Mouse (Mus musculus): ENCODE measurements around the gene Eda. TPM values are rescaled to one million over a fixed set of nuclear protein-coding genes. Genes with fewer than 3 reads are reported as not detected.

Gene Eda
- polyA plus RNA-seq, 1 experiment, result not detected

DNA sequence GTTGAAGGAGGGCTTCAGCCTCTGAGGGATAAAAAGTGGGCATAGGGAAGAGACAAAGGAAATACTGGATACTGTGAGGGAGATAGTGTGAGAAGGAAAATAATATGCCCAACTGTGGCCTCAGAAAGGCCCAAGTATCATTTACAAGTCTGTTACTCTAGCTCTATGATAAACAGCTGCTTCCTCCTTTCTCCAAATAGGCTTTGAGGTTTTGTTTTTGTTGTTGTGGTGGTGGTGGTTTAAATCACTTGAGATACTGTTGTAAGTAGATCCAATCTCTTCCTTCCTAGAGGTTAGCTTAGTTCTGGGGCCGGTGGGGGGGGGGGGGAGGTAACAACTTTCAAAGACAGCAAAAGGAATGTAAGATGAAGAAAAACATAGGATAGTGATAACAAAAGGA, 143.0 kb downstream of the Eda start:
- no peak for TF ChIP-seq POLR2A (IDR thresholded peaks at IDR 0.05; ENCODE audit: insufficient read depth, low read depth, low read length)
- TF ChIP-seq CTCF (IDR thresholded peaks at IDR 0.05; ENCODE audit: insufficient read depth, low read depth, low read length), result no peak
- no peak overlapping the region for H3K4me3 ChIP-seq (ENCODE audit: insufficient read depth, low read depth, low read length)
- no peak overlapping the region for H3K27ac ChIP-seq (ENCODE audit: insufficient read depth, low read depth, low read length)
- H3K4me1 ChIP-seq (ENCODE audit: control insufficient read depth, insufficient read depth, low read length), result no peaks in the 10 kb centered on the region
- 42% methylated on average over 1 of the region's 1 CpGs for WGBS

DNA sequence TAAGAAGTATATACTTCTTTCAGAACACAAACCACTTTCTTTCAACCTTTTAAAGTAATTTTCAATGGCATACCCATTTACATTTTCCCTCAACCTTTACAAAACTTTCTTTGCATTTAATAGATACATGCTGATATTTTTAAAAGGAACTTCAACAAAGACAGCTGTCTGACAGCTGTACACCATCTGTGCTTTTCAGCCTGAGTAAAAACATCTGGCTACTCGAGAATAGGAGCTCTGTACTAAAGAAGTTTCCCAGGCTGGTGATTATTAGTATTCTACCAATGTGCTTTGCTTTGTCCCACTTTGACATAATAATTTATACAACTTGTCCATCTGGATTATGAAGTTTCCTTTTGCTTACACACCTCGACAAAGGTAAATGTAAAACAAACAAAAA, 219.9 kb downstream of the Eda start:
- WGBS, result 46% methylated on average over 2 of the region's 2 CpGs
- H3K4me1 ChIP-seq (ENCODE audit: control insufficient read depth, insufficient read depth, low read length), result no peaks in the 10 kb centered on the region
- TF ChIP-seq CTCF (IDR thresholded peaks at IDR 0.05; ENCODE audit: insufficient read depth, low read depth, low read length), result no peak
- TF ChIP-seq POLR2A (IDR thresholded peaks at IDR 0.05; ENCODE audit: insufficient read depth, low read depth, low read length), result no peak
- no peak overlapping the region for H3K27ac ChIP-seq (ENCODE audit: insufficient read depth, low read depth, low read length)
- no peak overlapping the region for H3K4me3 ChIP-seq (ENCODE audit: insufficient read depth, low read depth, low read length)

DNA sequence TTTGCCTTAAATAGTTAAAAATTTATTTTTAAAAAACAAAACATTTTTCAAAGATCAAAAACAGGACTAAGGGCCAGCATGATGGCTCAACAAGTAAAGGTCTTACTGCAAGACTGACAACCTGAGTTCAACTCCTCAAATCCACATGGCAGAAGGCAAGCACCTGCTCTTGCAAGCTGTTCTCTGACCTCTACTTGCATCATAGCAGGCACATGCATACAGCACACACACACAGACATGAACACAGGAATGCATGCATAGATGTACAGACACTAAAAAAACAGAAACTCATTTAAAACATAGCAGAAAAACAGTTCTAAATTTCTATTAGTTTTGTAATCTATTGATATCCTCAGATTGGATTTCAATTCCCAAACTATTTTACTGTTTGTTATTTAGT, 338.2 kb downstream of the Eda start:
- Histone ChIP-seq H3K27ac (ENCODE audit: insufficient read depth, low read depth, low read length) (no peak overlapping the region), H3K4me1 (ENCODE audit: control insufficient read depth, insufficient read depth, low read length) (no peaks in the 10 kb centered on the region), H3K4me3 (ENCODE audit: insufficient read depth, low read depth, low read length) (no peak overlapping the region)
- TF ChIP-seq POLR2A (IDR thresholded peaks at IDR 0.05; ENCODE audit: insufficient read depth, low read depth, low read length), result no peak
- TF ChIP-seq CTCF (IDR thresholded peaks at IDR 0.05; ENCODE audit: insufficient read depth, low read depth, low read length), result no peak

DNA sequence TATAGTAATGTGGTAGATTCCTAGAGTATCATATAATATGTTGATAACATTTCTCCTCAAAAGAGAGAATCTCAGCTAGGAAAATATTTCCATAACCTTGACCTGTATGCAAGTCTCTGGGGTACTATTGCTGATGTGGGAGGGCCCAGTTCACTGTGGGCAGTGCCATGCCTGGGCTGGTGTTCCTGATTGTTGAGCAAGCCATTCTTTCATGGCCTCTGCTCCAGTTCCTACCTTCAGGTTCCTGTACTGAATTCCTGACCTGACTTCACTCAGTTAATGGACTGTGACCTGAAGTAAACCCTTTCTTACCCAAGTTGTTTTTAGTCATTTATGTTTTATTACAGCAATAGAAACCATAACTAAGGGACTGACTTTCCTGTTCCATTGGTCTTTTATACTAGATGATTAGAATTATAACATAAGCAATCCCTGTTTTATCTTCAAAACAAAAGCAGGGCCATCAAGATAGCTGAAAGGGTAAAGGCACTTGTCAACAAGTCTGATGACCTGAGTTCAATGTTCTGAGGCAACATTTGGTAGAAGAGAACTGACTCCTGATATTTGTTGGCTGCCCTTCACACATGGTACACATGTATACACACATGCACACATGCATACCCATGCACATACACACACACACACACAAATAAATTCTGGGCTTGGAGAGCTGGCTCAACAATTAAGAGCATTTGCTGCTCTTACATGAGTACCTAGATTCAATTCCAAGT, 338.9 kb downstream of the Eda start:
- H3K4me3 ChIP-seq (ENCODE audit: insufficient read depth, low read depth, low read length), result no peak overlapping the region
- no peak for TF ChIP-seq POLR2A (IDR thresholded peaks at IDR 0.05; ENCODE audit: insufficient read depth, low read depth, low read length)
- no peak for TF ChIP-seq CTCF (IDR thresholded peaks at IDR 0.05; ENCODE audit: insufficient read depth, low read depth, low read length)
- H3K27ac ChIP-seq (ENCODE audit: insufficient read depth, low read depth, low read length), result no peak overlapping the region
- H3K4me1 ChIP-seq (ENCODE audit: control insufficient read depth, insufficient read depth, low read length), result no peaks in the 10 kb centered on the region

DNA sequence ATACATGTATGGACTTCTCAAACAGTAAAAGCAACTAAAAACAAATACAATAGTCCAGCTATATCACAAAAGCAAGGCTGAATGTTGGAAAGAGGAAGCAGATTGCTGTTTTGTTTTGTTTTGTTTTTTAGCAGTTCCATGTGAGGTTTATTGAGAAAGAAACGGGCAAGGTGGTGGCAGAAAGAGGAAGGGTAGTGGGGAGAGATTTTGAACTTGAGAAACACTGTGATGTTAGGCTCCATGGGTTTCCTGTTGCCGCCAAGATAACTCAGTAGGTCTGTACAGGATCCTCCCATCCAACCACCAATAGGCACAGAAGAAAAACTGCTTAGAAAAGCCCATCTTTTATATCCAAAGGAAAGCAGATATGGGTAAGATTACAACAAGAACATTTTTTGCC, 365.3 kb downstream of the Eda start:
- WGBS, result 88% methylated on average over 2 of the region's 2 CpGs
- TF ChIP-seq CTCF (IDR thresholded peaks at IDR 0.05; ENCODE audit: insufficient read depth, low read depth, low read length) (no peak), POLR2A (IDR thresholded peaks at IDR 0.05; ENCODE audit: insufficient read depth, low read depth, low read length) (no peak)
- Histone ChIP-seq H3K27ac (ENCODE audit: insufficient read depth, low read depth, low read length) (no peak overlapping the region), H3K4me1 (ENCODE audit: control insufficient read depth, insufficient read depth, low read length) (no peaks in the 10 kb centered on the region), H3K4me3 (ENCODE audit: insufficient read depth, low read depth, low read length) (no peak overlapping the region)

DNA sequence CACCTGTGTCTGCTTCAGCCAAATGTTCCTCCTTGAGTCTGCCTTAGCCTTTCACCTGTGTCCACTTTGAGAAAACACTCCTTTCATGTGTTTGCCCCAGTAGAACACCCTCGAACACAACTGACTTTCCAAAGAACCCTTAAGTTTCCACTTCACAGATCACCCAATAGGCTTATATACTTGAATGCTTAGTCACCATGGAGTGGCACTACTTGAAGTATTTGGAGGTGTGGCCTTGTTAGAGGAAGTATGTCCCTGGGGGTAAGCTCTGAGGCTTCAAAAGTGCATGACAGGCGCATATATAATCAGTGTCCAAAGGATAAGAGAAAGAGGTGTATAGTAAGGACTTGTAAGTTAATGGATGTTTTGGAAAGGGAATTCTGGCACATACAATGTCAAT, 369.0 kb downstream of the Eda start:
- WGBS, result 83% methylated on average over 2 of the region's 2 CpGs

DNA sequence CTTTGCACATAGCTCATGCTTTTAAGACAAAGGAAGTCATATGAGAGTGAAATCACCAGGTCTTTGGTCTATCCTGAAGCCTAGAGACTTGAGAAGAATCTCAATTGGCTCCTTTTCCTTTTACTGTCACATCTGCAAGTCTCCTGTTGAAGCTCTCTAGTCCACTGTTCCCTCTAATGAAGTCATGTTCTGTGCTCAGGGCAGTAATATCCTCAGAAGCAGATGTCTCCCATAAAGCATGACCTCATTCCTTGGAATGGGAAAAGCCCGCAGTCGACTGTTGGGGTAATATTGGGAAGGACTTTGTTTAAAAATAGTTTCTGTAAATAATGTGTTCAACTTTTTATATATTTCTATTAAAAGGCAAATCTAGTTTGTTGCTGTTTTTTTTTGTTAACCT, 381.6 kb downstream of the Eda start:
- no peak overlapping the region for H3K27ac ChIP-seq (ENCODE audit: insufficient read depth, low read depth, low read length)
- H3K4me1 ChIP-seq (ENCODE audit: control insufficient read depth, insufficient read depth, low read length), result no peaks in the 10 kb centered on the region
- 82% methylated on average over 2 of the region's 2 CpGs for WGBS
- TF ChIP-seq CTCF (IDR thresholded peaks at IDR 0.05; ENCODE audit: insufficient read depth, low read depth, low read length), result no peak
- H3K4me3 ChIP-seq (ENCODE audit: insufficient read depth, low read depth, low read length), result no peak overlapping the region

More for the DNA sequence above, 369.0 kb downstream of the Eda start:
- Histone ChIP-seq H3K27ac (ENCODE audit: insufficient read depth, low read depth, low read length) (no peak overlapping the region), H3K4me1 (ENCODE audit: control insufficient read depth, insufficient read depth, low read length) (no peaks in the 10 kb centered on the region), H3K4me3 (ENCODE audit: insufficient read depth, low read depth, low read length) (no peak overlapping the region)
- no peak for TF ChIP-seq POLR2A (IDR thresholded peaks at IDR 0.05; ENCODE audit: insufficient read depth, low read depth, low read length)
- no peak for TF ChIP-seq CTCF (IDR thresholded peaks at IDR 0.05; ENCODE audit: insufficient read depth, low read depth, low read length)

DNA sequence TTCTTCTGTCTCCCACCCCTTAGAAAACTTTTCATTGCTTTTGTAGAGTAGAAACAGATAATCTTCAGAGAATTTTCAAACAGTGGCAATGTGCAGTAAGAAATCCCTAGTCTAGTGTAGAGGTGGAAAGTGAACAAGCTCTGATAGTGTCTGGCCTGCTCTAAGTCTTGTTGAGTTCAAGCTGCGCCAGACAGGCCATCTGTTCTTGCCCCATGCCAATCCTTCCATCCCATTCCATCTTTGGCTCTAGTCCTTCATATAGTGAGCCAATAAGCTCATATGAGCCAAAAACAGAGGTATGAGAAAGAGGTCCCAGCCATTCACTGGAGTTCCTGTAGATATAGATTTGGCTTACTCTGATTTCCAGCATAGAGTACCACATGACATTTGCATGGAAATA, 414.5 kb downstream of the Eda start:
- Histone ChIP-seq H3K4me3 (ENCODE audit: insufficient read depth, low read depth, low read length) (no peak overlapping the region), H3K4me1 (ENCODE audit: control insufficient read depth, insufficient read depth, low read length) (no peaks in the 10 kb centered on the region), H3K27ac (ENCODE audit: insufficient read depth, low read depth, low read length) (no peak overlapping the region)
- WGBS, result 81% methylated on average over 1 of the region's 1 CpGs
- TF ChIP-seq CTCF (IDR thresholded peaks at IDR 0.05; ENCODE audit: insufficient read depth, low read depth, low read length) (no peak), POLR2A (IDR thresholded peaks at IDR 0.05; ENCODE audit: insufficient read depth, low read depth, low read length) (no peak)

DNA sequence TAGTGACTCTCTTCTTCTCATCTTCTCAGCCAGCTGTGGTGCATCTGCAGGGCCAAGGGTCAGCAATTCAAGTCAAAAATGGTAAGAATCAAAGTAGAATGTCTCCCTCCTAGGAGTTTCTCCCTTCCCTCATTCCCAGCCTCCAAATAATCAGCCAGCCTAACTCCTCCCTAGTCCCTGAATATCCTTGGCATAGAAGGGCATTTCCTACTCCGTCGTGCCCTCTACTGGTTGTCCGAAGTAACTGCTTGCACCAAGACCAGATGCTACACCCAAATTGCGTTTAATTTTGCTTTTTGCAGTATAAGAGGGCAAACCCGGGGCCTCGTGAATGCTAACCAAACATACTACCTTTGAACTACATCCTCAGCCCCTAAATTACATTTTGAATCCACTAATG, 416.9 kb downstream of the Eda start:
- TF ChIP-seq POLR2A (IDR thresholded peaks at IDR 0.05; ENCODE audit: insufficient read depth, low read depth, low read length), result no peak
- no peak for TF ChIP-seq CTCF (IDR thresholded peaks at IDR 0.05; ENCODE audit: insufficient read depth, low read depth, low read length)
- no peak overlapping the region for H3K4me3 ChIP-seq (ENCODE audit: insufficient read depth, low read depth, low read length)
- no peak overlapping the region for H3K27ac ChIP-seq (ENCODE audit: insufficient read depth, low read depth, low read length)
- 20% methylated on average over 6 of the region's 6 CpGs for WGBS
- no peaks in the 10 kb centered on the region for H3K4me1 ChIP-seq (ENCODE audit: control insufficient read depth, insufficient read depth, low read length)

Measured in olfactory bulb, adult 2 months (tissue).